Mouse (Mus musculus): ENCODE measurements around the gene Foxc2.

DNA sequence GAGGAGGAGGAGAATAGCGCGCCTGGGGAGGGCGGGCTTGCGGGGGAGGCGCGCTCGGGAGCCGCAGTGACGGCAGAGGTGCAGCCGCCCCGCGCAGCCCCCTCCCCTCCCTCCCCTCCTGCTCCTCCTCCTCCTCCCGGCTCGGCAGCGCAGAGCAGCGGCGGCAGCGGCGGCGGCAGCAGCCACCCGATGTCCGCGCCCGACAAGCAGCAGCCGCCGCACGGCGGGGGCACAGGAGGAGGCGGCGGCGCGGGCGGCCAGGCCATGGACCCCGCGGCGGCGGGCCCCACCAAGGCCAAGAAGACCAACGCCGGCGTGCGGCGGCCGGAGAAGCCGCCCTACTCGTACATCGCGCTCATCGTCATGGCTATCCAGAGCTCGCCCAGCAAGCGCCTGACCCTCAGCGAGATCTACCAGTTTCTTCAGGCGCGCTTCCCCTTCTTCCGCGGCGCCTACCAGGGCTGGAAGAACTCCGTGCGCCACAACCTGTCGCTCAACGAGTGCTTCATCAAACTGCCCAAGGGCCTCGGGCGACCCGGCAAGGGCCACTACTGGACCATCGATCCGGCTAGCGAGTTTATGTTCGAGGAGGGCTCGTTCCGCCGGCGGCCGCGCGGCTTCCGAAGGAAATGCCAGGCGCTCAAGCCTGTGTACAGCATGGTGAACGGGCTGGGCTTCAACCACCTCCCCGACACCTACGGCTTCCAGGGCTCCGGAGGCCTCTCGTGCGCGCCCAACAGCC is 31.6 kb upstream of the Foxc2 start, which contains the start of gene Foxf1:
- no peak for TF ChIP-seq CTCF (IDR thresholded peaks at IDR 0.05; ENCODE audit: low read depth)
- no peak for TF ChIP-seq EP300 (IDR thresholded peaks at IDR 0.05; ENCODE audit: low read depth)
